Mouse (Mus musculus) embryonic fibroblast, embryonic 13.5 days (primary cell): ENCODE results near the gene Skida1. TPM values are rescaled to one million over a fixed set of nuclear protein-coding genes. Genes with fewer than 3 reads are reported as not detected.
A peak's percentile ranks its signal among the peaks of the same experiment; 100 is the strongest.
"Not testable (repeated sequence)": the region's sequence is repeated elsewhere in the genome, so short reads cannot be mapped to it uniquely, and the experiment has no call there.

Experiments used
- H3K27ac ChIP-seq: 2 replicates; pipeline ENCODE4 v1.5.1; 2012; ENCODE audit warnings: low read length, control low read depth, inconsistent platforms; ENCODE audit not compliant: insufficient read depth
- H3K4me1 ChIP-seq: 2 replicates; pipeline ENCODE4 v1.6.1; 2011; ENCODE audit warnings: low read length; ENCODE audit not compliant: control insufficient read depth, insufficient read depth
- H3K4me3 ChIP-seq: 2 replicates; pipeline ENCODE4 v1.5.1; 2011; ENCODE audit warnings: mild to moderate bottlenecking, control low read depth, low read length; ENCODE audit not compliant: insufficient read depth
- CTCF ChIP-seq: IDR thresholded peaks from 2 replicates; pipeline ENCODE4 v1.5.1; 2011; ENCODE audit warnings: mild to moderate bottlenecking, control low read depth, low read length, moderate library complexity, borderline replicate concordance; ENCODE audit not compliant: insufficient read depth
- POLR2A ChIP-seq: IDR thresholded peaks from 2 replicates; pipeline ENCODE4 v1.6.1; 2011; ENCODE audit warnings: low read depth, mild to moderate bottlenecking, control low read depth, low read length, moderate library complexity
- polyA plus RNA-seq: library from polyadenylated mRNA; stranded (reverse); fragments of >200 nt; gene quantifications from 2 replicates; pipeline ENCODE4 v1.2.4, GENCODE M21; 2011; ENCODE audit warnings: low read depth; ENCODE audit not compliant: missing spikeins, insufficient read length

The Skida1 gene
- polyA plus RNA-seq: 4.4 and 8.5 TPM in 2 replicates

- peaks cover 5% of the 10 kb centered on the region; the same call in 1 of the 2 replicates for H3K4me1 ChIP-seq
- H3K27ac ChIP-seq: peak within 1 kb of the TSS; percentile 90
- TF ChIP-seq POLR2A (peak; percentile 18; the same call in 1 of the 2 replicates), CTCF (no peak)
- peak within 1 kb of the TSS; percentile 61 for H3K4me3 ChIP-seq
These were observed at the start of gene Skida1 for GRCm38 (mm10) chr2:18048453-18049075. Gene Skida1, minus strand, starts transcription at chr2:18049051.

DNA sequence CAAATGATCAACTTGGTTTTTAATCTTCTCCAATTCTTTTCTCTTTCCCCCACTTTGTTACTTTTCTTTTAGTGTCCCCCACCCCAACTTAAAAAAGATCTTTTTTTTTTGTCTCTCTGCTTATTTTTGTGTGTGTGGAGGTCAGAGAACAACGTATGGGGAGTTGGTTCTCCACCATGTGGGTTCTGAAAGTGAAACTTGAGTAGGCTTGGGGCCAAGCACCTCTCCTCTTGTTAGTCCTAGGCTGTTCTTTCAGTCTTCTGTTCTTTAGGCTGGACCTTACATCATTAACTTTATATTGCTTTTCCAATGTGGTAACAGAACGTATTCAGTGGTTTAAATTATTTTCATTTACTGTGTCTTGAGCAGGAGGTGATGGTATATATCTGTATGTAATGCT lies 47.0 kb upstream of the Skida1 start:
- H3K27ac ChIP-seq: no peak overlapping the region

GRCm38 (mm10) chr2:18094319-18094718 lies 45.5 kb upstream of the Skida1 start:
- no peak overlapping the region for H3K27ac ChIP-seq

More for the DNA sequence above, 47.0 kb upstream of the Skida1 start:
- TF ChIP-seq CTCF (no peak), POLR2A (no peak)
- Histone ChIP-seq H3K4me3 (no peak overlapping the region), H3K4me1 (no peaks in the 10 kb centered on the region)

GRCm38 (mm10) chr2:18093858-18094257 lies 45.0 kb upstream of the Skida1 start:
- Histone ChIP-seq H3K4me3 (no peak overlapping the region), H3K4me1 (no peaks in the 10 kb centered on the region), H3K27ac (no peak overlapping the region)
- TF ChIP-seq CTCF (no peak), POLR2A (no peak)

More at GRCm38 (mm10) chr2:18094319-18094718, 45.5 kb upstream of the Skida1 start:
- no peak for TF ChIP-seq POLR2A
- TF ChIP-seq CTCF: no peak
- no peaks in the 10 kb centered on the region for H3K4me1 ChIP-seq
- no peak overlapping the region for H3K4me3 ChIP-seq

GRCm38 (mm10) chr2:18087695-18088094 lies 38.8 kb upstream of the Skida1 start:
- H3K27ac ChIP-seq, H3K4me3 ChIP-seq, H3K4me1 ChIP-seq: not testable (repeated sequence)

GRCm38 (mm10) chr2:18080182-18080860 lies 31.5 kb upstream of the Skida1 start:
- no peaks in the 10 kb centered on the region for H3K4me1 ChIP-seq
- TF ChIP-seq POLR2A: no peak
- no peak for TF ChIP-seq CTCF

GRCm38 (mm10) chr2:18071947-18072346 lies 23.1 kb upstream of the Skida1 start:
- Histone ChIP-seq H3K4me1 (no peaks in the 10 kb centered on the region), H3K4me3 (no peak overlapping the region), H3K27ac (no peak overlapping the region)
- no peak for TF ChIP-seq CTCF
- TF ChIP-seq POLR2A: no peak

More at GRCm38 (mm10) chr2:18080182-18080860, 31.5 kb upstream of the Skida1 start:
- H3K4me3 ChIP-seq: no peak overlapping the region
- no peak overlapping the region for H3K27ac ChIP-seq

DNA sequence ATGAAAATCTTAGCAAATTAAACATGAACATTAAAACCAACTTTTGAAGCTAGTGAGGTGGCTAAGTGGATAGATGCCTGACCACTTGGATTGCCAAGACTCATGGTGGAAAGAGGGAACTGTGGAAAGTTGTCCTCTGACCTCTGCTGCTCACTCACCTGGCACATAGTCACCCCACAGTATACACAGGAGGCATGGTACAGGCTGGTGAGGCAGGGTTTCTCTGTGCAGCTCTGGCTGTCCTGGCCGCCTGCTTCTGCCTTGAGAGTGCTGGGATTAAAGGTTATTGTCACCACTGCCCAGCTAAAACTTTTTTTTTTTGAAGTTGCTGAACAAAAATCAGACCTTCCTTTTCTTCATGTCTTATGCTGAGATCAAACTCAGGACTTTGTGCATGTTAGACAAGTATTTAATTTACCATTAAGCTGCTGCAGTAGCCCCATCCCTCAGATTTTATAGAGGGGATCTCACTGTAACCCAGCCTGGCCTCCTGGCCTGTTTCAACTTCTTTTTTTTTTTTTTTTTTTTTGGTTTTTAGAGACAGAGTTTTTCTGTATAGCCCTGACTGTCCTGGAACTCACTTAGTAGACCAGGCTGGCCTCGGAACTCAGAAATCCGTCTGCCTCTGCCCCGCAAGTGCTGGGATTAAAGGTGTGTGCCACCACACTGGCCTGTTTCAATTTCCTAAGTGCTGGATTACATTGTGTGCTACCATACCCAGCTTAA lies 19.4 kb upstream of the Skida1 start:
- Histone ChIP-seq H3K4me3 (no peak overlapping the region), H3K27ac (no peak overlapping the region), H3K4me1 (no peaks in the 10 kb centered on the region)
- TF ChIP-seq POLR2A (no peak), CTCF (no peak)

DNA sequence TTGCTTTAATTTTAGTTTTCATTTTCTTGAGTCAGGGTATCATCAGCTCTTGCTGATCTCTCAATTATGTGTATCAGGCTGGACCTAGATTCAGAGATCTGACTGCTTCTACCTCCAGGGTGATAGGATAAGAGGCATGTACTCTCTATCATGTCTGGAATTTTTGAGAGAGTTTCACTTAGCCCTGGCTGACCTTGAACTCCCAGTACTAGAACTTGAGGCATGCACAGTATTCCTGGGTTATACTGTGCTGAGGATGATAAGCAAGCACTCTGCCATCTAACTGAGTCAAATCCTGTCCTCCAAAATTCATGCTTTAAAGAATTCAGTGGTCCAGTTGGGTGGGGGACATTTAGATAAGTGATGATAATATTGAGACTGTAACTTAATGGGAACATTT lies 17.6 kb upstream of the Skida1 start:
- Histone ChIP-seq H3K27ac (no peak overlapping the region), H3K4me3 (peak overlapping the region; percentile 80), H3K4me1 (no peaks in the 10 kb centered on the region)
- TF ChIP-seq CTCF (no peak), POLR2A (no peak)

- no peak for TF ChIP-seq CTCF
- no peak for TF ChIP-seq POLR2A
- peak overlapping the region; percentile 80 for H3K4me3 ChIP-seq
- H3K4me1 ChIP-seq: no peaks in the 10 kb centered on the region
- peak overlapping the region; percentile 58 for H3K27ac ChIP-seq
These were observed 16.8 kb upstream of the Skida1 start for GRCm38 (mm10) chr2:18065708-18066030.
